Mouse (Mus musculus) right cerebral cortex, postnatal 25 days (tissue): ENCODE results near the gene Ankmy1.

Source experiments
- DNase-seq: peaks from one replicate; pipeline ENCODE4 v3.0.0; 2022

Ankmy1 gene

DNA sequence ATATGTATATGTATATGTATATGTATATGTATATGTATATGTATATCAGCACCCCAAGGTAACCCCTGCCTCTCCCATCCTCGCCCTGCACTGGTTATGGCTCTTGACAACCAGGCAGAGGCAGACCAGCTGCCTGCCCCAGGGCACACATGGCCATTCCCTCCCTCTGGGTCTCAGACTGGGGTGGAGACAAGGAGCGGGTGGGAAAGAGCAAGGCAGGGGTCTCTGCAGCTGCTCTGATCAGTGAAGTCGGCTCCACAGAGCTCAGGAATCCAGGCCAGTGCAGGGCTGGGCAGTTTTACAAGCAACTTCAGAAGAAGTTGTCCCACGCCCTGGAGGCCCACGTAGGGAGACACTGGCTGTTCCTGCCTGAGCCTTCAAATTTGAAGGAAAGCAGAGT is 88.4 kb downstream of the Ankmy1 start:
- DNase-seq: no peak
